Mouse (Mus musculus) adrenal gland, postnatal 25 days (tissue): Measurements from ENCODE around the gene Atxn2l. TPM values are rescaled to one million over a fixed set of nuclear protein-coding genes. Genes with fewer than 3 reads are reported as not detected.

Experiments used
- DNase-seq: peaks from one replicate; pipeline ENCODE4 v3.0.0; 2021; ENCODE audit warnings: mixed read lengths
- total RNA-seq: library from RNA; stranded (reverse); gene quantifications from 2 replicates; pipeline ENCODE4 v1.2.3, GENCODE M21; 2021

Gene Atxn2l
- total RNA-seq, 1 experiment from 2014 or later = 123 TPM

GRCm38 (mm10) chr7:126461626-126462025 lies 41.6 kb downstream of the Atxn2l start:
- DNase-seq = no peak

GRCm38 (mm10) chr7:126460623-126461399 lies 42.4 kb downstream of the Atxn2l start:
- DNase-seq = no peak

GRCm38 (mm10) chr7:126458844-126459618 lies 44.2 kb downstream of the Atxn2l start:
- DNase-seq = no peak

- DNase-seq = no peak
Measured at GRCm38 (mm10) chr7:126458225-126458624, 45.0 kb downstream of the Atxn2l start.

- DNase-seq = no peak
Measured at GRCm38 (mm10) chr7:126456382-126457266, 46.6 kb downstream of the Atxn2l start.

- DNase-seq = no peak
Measured at GRCm38 (mm10) chr7:126455242-126455641, 48.0 kb downstream of the Atxn2l start.

GRCm38 (mm10) chr7:126453861-126454260 lies 49.4 kb downstream of the Atxn2l start:
- no peak for DNase-seq

GRCm38 (mm10) chr7:126452244-126452643 lies 51.0 kb downstream of the Atxn2l start:
- DNase-seq = no peak

- DNase-seq = no peak
Measured at GRCm38 (mm10) chr7:126450641-126451040, 52.6 kb downstream of the Atxn2l start.

GRCm38 (mm10) chr7:126449991-126450390 lies 53.2 kb downstream of the Atxn2l start:
- DNase-seq = no peak

- DNase-seq = no peak
Measured at GRCm38 (mm10) chr7:126448481-126448880, 54.8 kb downstream of the Atxn2l start.

GRCm38 (mm10) chr7:126446217-126446616 lies 57.0 kb downstream of the Atxn2l start:
- no peak for DNase-seq

- DNase-seq = no peak
Measured at GRCm38 (mm10) chr7:126445104-126445815, 58.0 kb downstream of the Atxn2l start.

GRCm38 (mm10) chr7:126444536-126444935 lies 58.7 kb downstream of the Atxn2l start:
- DNase-seq = no peak

GRCm38 (mm10) chr7:126443997-126444396 lies 59.2 kb downstream of the Atxn2l start:
- no peak for DNase-seq

Other genes starting within 250 kb of the Atxn2l start
- 72.1 and 102 TPM in 2 replicates for gene Sbk1, start 230.8 kb downstream of the Atxn2l start, total RNA-seq
- gene Lat, start 133.9 kb downstream of the Atxn2l start, total RNA-seq = 0.43 and 1.0 TPM in 2 replicates
- 43.1 and 54.8 TPM in 2 replicates for gene Spns1, start 126.0 kb downstream of the Atxn2l start, total RNA-seq
- gene Nfatc2ip, start 106.7 kb downstream of the Atxn2l start, total RNA-seq = 8.6 and 8.7 TPM in 2 replicates
- 0.67 and 1.9 TPM in 2 replicates for gene Cd19, start 88.5 kb downstream of the Atxn2l start, total RNA-seq
- 58.2 and 82.6 TPM in 2 replicates for gene Rabep2, start 74.7 kb downstream of the Atxn2l start, total RNA-seq
- gene Atp2a1, start 40.3 kb downstream of the Atxn2l start, total RNA-seq = not detected in 2 replicates
- 60.4 and 63.6 TPM in 2 replicates for gene Sh2b1, start 28.0 kb downstream of the Atxn2l start, total RNA-seq
- 180 and 191 TPM in 2 replicates for gene Tufm, start 16.1 kb downstream of the Atxn2l start, total RNA-seq
- gene Eif3c, start 63.0 kb upstream of the Atxn2l start, total RNA-seq = 256 and 282 TPM in 2 replicates
- gene Apobr, start 81.5 kb upstream of the Atxn2l start, total RNA-seq = 1.4 and 3.2 TPM in 2 replicates
- gene Cln3, start 82.4 kb upstream of the Atxn2l start, total RNA-seq = 31.7 and 42.7 TPM in 2 replicates
- gene Il27, start 91.5 kb upstream of the Atxn2l start, total RNA-seq = not detected in 2 replicates
- gene Nupr1, start 127.4 kb upstream of the Atxn2l start, total RNA-seq = 12.1 and 20.7 TPM in 2 replicates
- gene Sgf29, start 145.9 kb upstream of the Atxn2l start, total RNA-seq = 37.5 and 41.1 TPM in 2 replicates
- 29.6 and 31.0 TPM in 2 replicates for gene Sult1a1, start 173.0 kb upstream of the Atxn2l start, total RNA-seq
- gene Bola2, start 192.0 kb upstream of the Atxn2l start, total RNA-seq = 83.3 and 85.8 TPM in 2 replicates
- 12.8 and 17.5 TPM in 2 replicates for gene Slx1b, start 192.3 kb upstream of the Atxn2l start, total RNA-seq
- gene Coro1a, start 204.3 kb upstream of the Atxn2l start, total RNA-seq = 3.5 and 8.0 TPM in 2 replicates